In genomic region chr5:115928786-115929507, GRCm38 (mm10) we compare ENCODE assay signal across 9 mouse cellular contexts.
A peak's percentile ranks its signal among the peaks of the same experiment; 100 is the strongest.
DNase-seq lines count a peak whose midpoint lies in the region; ATAC-seq and TF ChIP-seq lines count a peak whose summit lies in the region.
"Had no signal": no experiment of that assay in that cellular context is flagged by ENCODE, and none has a peak within 500 bp of the region (broad histone marks: within the 10 kb centered on the region; RNA-seq: fewer than 3 reads in every experiment).

No protein-coding gene starts in this region.

- H3K27me3 ChIP-seq in heart, postnatal 0 days (ENCODE audit: control insufficient read depth, insufficient read depth, low read length), result no peaks in the 10 kb centered on the region
- H3K27me3 ChIP-seq in testis, adult 2 months (ENCODE audit: control insufficient read depth, insufficient read depth, low read length), result no peaks in the 10 kb centered on the region
- H3K27me3 ChIP-seq: embryonic facial prominence, embryonic 12.5 days had no signal

- H3K4me2 ChIP-seq in heart, postnatal 0 days (ENCODE audit: low read depth, low read length), result no peak overlapping the region
- H3K4me2 ChIP-seq: embryonic facial prominence, embryonic 12.5 days had no signal

- no peak for DNase-seq in heart, postnatal 0 days (ENCODE audit: low spot score)
- no peak for DNase-seq in heart, adult 18-20 months
- DNase-seq in testis, postnatal 14 days (ENCODE audit: low spot score), result no peak
- DNase-seq in adrenal gland, postnatal 36 days, result peak; percentile 80 to 85
- DNase-seq in naive thymus-derived CD4-positive, alpha-beta T cell, adult 2 months (ENCODE audit: low read depth), result peak; percentile 10
- no peak for DNase-seq in neural tube, embryonic 10.5 days (ENCODE audit: extremely low spot score, low spot score)
- no peak for DNase-seq in gastrocnemius, postnatal 4 days (ENCODE audit: low spot score in 2 of 2)

- no peak overlapping the region for H3K4me3 ChIP-seq in heart, postnatal 0 days (ENCODE audit: low read depth, low read length)
- H3K4me3 ChIP-seq in testis, adult 2 months (ENCODE audit: control insufficient read depth, low read depth, low read length), result no peak overlapping the region
- H3K4me3 ChIP-seq: embryonic facial prominence, embryonic 12.5 days had no signal

- no peaks in the 10 kb centered on the region for H3K4me1 ChIP-seq in heart, postnatal 0 days (ENCODE audit: control insufficient read depth, insufficient read depth)
- H3K4me1 ChIP-seq in testis, adult 2 months (ENCODE audit: control insufficient read depth, insufficient read depth, low read length), result peaks cover 2% of the 10 kb centered on the region
- H3K4me1 ChIP-seq: embryonic facial prominence, embryonic 12.5 days had no signal

- no peak for ATAC-seq in heart, postnatal 0 days (ENCODE audit: insufficient read depth, low read depth)

- TF ChIP-seq EP300 in heart, postnatal 0 days (IDR thresholded peaks at IDR 0.05; ENCODE audit: low read depth), result no peak

- H3K9me3 ChIP-seq in heart, postnatal 0 days (replicated peaks; ENCODE audit: control insufficient read depth, low read length), result no peaks in the 10 kb centered on the region

- WGBS in heart, postnatal 0 days, result 83% methylated on average over 16 of the region's 16 CpGs

- no peak overlapping the region for H3K27ac ChIP-seq in heart, postnatal 0 days (ENCODE audit: low read depth)
- no peak overlapping the region for H3K27ac ChIP-seq in testis, adult 2 months (ENCODE audit: control insufficient read depth, insufficient read depth, low read depth, low read length)
- H3K27ac ChIP-seq: embryonic facial prominence, embryonic 12.5 days had no signal

- peaks cover 57% of the 10 kb centered on the region for H3K36me3 ChIP-seq in heart, postnatal 0 days (replicated peaks; ENCODE audit: control insufficient read depth, insufficient read depth, low read length)
- H3K36me3 ChIP-seq in testis, adult 2 months (ENCODE audit: control insufficient read depth, insufficient read depth, low read length), result peaks cover 3% of the 10 kb centered on the region; the same call in 1 of the 2 replicates

- no peak for TF ChIP-seq POLR2A in testis, adult 2 months (IDR thresholded peaks at IDR 0.05; ENCODE audit: control insufficient read depth, low read depth, low read length)

- 0 out of 2 replicates have a peak, but pooled peaks have one; percentile 5 for TF ChIP-seq CTCF in heart, postnatal 0 days (IDR thresholded peaks at IDR 0.05; ENCODE audit: low read depth)
- TF ChIP-seq CTCF in testis, adult 2 months (IDR thresholded peaks at IDR 0.05; ENCODE audit: control insufficient read depth, insufficient read depth, insufficient replicate concordance, low read depth, low read length), result peak; percentile 26; the same call in 1 of the 2 replicates

- no peak overlapping the region for H3K9ac ChIP-seq in heart, postnatal 0 days (replicated peaks; ENCODE audit: low read depth, low read length)
- H3K9ac ChIP-seq: embryonic facial prominence, embryonic 12.5 days had no signal

Comparison
In these comparisons a context has a peak if more than half of its experiments do, and no peak if none do; other contexts are left out.
1. DNase-seq: peak in adrenal gland, postnatal 36 days (2 of 2) and naive thymus-derived CD4-positive, alpha-beta T cell, adult 2 months (single experiment); none in heart, postnatal 0 days (single experiment), heart, adult 18-20 months (0 of 2), testis, postnatal 14 days (single experiment), neural tube, embryonic 10.5 days (single experiment) and gastrocnemius, postnatal 4 days (0 of 2).